Mouse (Mus musculus) liver, embryonic 12.5 days (tissue): ENCODE results near the gene Arhgef11. TPM values are rescaled to one million over a fixed set of nuclear protein-coding genes. Genes with fewer than 3 reads are reported as not detected.

ENCODE experiments used
- ATAC-seq: fragments of 200-750 bp; cut with Nextera tagmentation; 2 replicates; pipeline ENCODE4 v1.8.0; 2017; ENCODE audit warnings: moderate number of reproducible peaks, mild to moderate bottlenecking, moderate library complexity
- H3K27ac ChIP-seq: fragments of 300-500 bp; sonication (generic); 2 replicates; pipeline ENCODE4 v1.5.1; 2016; ENCODE audit warnings: mild to moderate bottlenecking
- H3K27me3 ChIP-seq: fragments of 300-500 bp; sonication (generic); replicated peaks from 2 replicates; pipeline ENCODE4 v1.6.1; 2016; ENCODE audit warnings: mild to moderate bottlenecking, moderate library complexity
- H3K36me3 ChIP-seq: fragments of 300-500 bp; sonication (generic); 2 replicates; pipeline ENCODE4 v1.6.1; 2016; ENCODE audit warnings: mild to moderate bottlenecking, moderate library complexity
- H3K4me1 ChIP-seq: fragments of 300-500 bp; sonication (generic); 2 replicates; pipeline ENCODE4 v1.6.1; 2016
- H3K4me2 ChIP-seq: fragments of 300-500 bp; sonication (generic); 2 replicates; pipeline ENCODE4 v1.6.1; 2016; ENCODE audit warnings: mild to moderate bottlenecking, moderate library complexity
- H3K4me3 ChIP-seq: fragments of 300-500 bp; sonication (generic); 2 replicates; pipeline ENCODE4 v1.5.1; 2016; ENCODE audit warnings: mild to moderate bottlenecking, moderate library complexity
- H3K9ac ChIP-seq: fragments of 300-500 bp; sonication (generic); 2 replicates; pipeline ENCODE4 v1.6.1; 2016; ENCODE audit warnings: mild to moderate bottlenecking, moderate library complexity
- H3K9me3 ChIP-seq: fragments of 300-500 bp; sonication (generic); replicated peaks from 2 replicates; pipeline ENCODE4 v1.6.1; 2016; ENCODE audit warnings: mild to moderate bottlenecking, moderate library complexity
- WGBS: fragments of 180-500 bp; shearing (Covaris S2); methylation state at CpG from one replicate; pipeline ENCODE4 v1.1.7; 2016; ENCODE audit not compliant: insufficient replicate concordance; 5-methylcytosine and 5-hydroxymethylcytosine counted together
- polyA plus RNA-seq: library from polyadenylated mRNA; unstranded; fragments of >200 nt; fragmentation: Nextera tagmentation; extraction: Ambion mirVana; gene quantifications from 2 replicates; pipeline ENCODE4 v1.2.1, GENCODE M21; 2016

Arhgef11 gene
- polyA plus RNA-seq, 1 experiment from 2014 or later = 4.2 TPM

GRCm38 (mm10) chr3:87763683-87764289 lies 146.4 kb downstream of the Arhgef11 start:
- Histone ChIP-seq H3K27me3 (peaks cover 24% of the 10 kb centered on the region), H3K9me3 (no peaks in the 10 kb centered on the region), H3K4me3 (peak overlapping the region; percentile 16; the same call in 1 of the 2 replicates), H3K27ac (peak overlapping the region; percentile 78), H3K4me2 (peak overlapping the region; percentile 47), H3K9ac (no peak overlapping the region), H3K36me3 (peaks cover 4% of the 10 kb centered on the region; the same call in 1 of the 2 replicates), H3K4me1 (peaks cover 67% of the 10 kb centered on the region)
- 17% methylated on average over 13 of the region's 15 CpGs for WGBS
- ATAC-seq = no peak

GRCm38 (mm10) chr3:87764506-87764905 lies 147.1 kb downstream of the Arhgef11 start:
- H3K27ac ChIP-seq = peak overlapping the region; percentile 78
- H3K9me3 ChIP-seq = no peaks in the 10 kb centered on the region
- H3K4me1 ChIP-seq = peaks cover 61% of the 10 kb centered on the region
- H3K4me3 ChIP-seq = no peak overlapping the region
- H3K36me3 ChIP-seq = no peaks in the 10 kb centered on the region
- WGBS = 16% methylated on average over 10 of the region's 10 CpGs
- peaks cover 28% of the 10 kb centered on the region for H3K27me3 ChIP-seq
- ATAC-seq = no peak
- peak overlapping the region; percentile 47 for H3K4me2 ChIP-seq
- H3K9ac ChIP-seq = no peak overlapping the region

- Histone ChIP-seq H3K27ac (peak overlapping the region; percentile 78), H3K9ac (no peak overlapping the region), H3K9me3 (no peaks in the 10 kb centered on the region), H3K4me1 (peaks cover 58% of the 10 kb centered on the region), H3K4me2 (peak overlapping the region; percentile 47), H3K36me3 (no peaks in the 10 kb centered on the region), H3K27me3 (peaks cover 28% of the 10 kb centered on the region), H3K4me3 (no peak overlapping the region)
- WGBS = 12% methylated on average over 10 of the region's 10 CpGs
- ATAC-seq = peak; percentile 52
Measured at GRCm38 (mm10) chr3:87765091-87765490, 147.7 kb downstream of the Arhgef11 start.

- peak overlapping the region; percentile 47 for H3K4me2 ChIP-seq
- WGBS = 39% methylated on average over 5 of the region's 5 CpGs
- no peaks in the 10 kb centered on the region for H3K36me3 ChIP-seq
- peak overlapping the region; percentile 78 for H3K27ac ChIP-seq
- H3K27me3 ChIP-seq = peaks cover 28% of the 10 kb centered on the region
- no peak overlapping the region for H3K9ac ChIP-seq
- no peak overlapping the region for H3K4me3 ChIP-seq
- peaks cover 58% of the 10 kb centered on the region for H3K4me1 ChIP-seq
- ATAC-seq = no peak
- no peaks in the 10 kb centered on the region for H3K9me3 ChIP-seq
Measured at GRCm38 (mm10) chr3:87765631-87766283, 148.4 kb downstream of the Arhgef11 start.

GRCm38 (mm10) chr3:87766284-87766667 lies 148.9 kb downstream of the Arhgef11 start:
- H3K4me2 ChIP-seq = peak overlapping the region; percentile 47
- H3K4me3 ChIP-seq = no peak overlapping the region
- H3K4me1 ChIP-seq = peaks cover 56% of the 10 kb centered on the region
- H3K9ac ChIP-seq = no peak overlapping the region
- ATAC-seq = no peak
- no peaks in the 10 kb centered on the region for H3K9me3 ChIP-seq
- H3K36me3 ChIP-seq = no peaks in the 10 kb centered on the region
- peak overlapping the region; percentile 78 for H3K27ac ChIP-seq
- H3K27me3 ChIP-seq = peaks cover 28% of the 10 kb centered on the region
- WGBS = 62% methylated on average over 3 of the region's 3 CpGs

GRCm38 (mm10) chr3:87767764-87768163 lies 150.4 kb downstream of the Arhgef11 start:
- Histone ChIP-seq H3K9me3 (no peaks in the 10 kb centered on the region), H3K4me2 (peak overlapping the region; percentile 58), H3K27me3 (peaks cover 42% of the 10 kb centered on the region), H3K36me3 (no peaks in the 10 kb centered on the region), H3K4me1 (peaks cover 47% of the 10 kb centered on the region), H3K4me3 (peak overlapping the region; percentile 51), H3K27ac (peak overlapping the region; percentile 61), H3K9ac (no peak overlapping the region)
- no peak for ATAC-seq
- WGBS = 51% methylated on average over 8 of the region's 8 CpGs

- WGBS = 26% methylated on average over 6 of the region's 6 CpGs
- Histone ChIP-seq H3K36me3 (no peaks in the 10 kb centered on the region), H3K9ac (peak overlapping the region; percentile 64), H3K4me2 (peak overlapping the region; percentile 58), H3K27me3 (peaks cover 46% of the 10 kb centered on the region), H3K9me3 (no peaks in the 10 kb centered on the region), H3K4me1 (peaks cover 41% of the 10 kb centered on the region), H3K27ac (0 out of 2 replicates have a peak overlapping the region, but pooled peaks have one; percentile 61), H3K4me3 (peak overlapping the region; percentile 51)
- no peak for ATAC-seq
Measured at GRCm38 (mm10) chr3:87768431-87768830, 151.1 kb downstream of the Arhgef11 start.

- peak overlapping the region; percentile 64 for H3K9ac ChIP-seq
- peak overlapping the region; percentile 58 for H3K4me2 ChIP-seq
- no peak overlapping the region for H3K27ac ChIP-seq
- H3K36me3 ChIP-seq = no peaks in the 10 kb centered on the region
- peak; percentile 52 for ATAC-seq
- under 1% methylated on average over 37 of the region's 37 CpGs for WGBS
- H3K9me3 ChIP-seq = no peaks in the 10 kb centered on the region
- peaks cover 37% of the 10 kb centered on the region for H3K4me1 ChIP-seq
- H3K27me3 ChIP-seq = peaks cover 46% of the 10 kb centered on the region
- H3K4me3 ChIP-seq = peak overlapping the region; percentile 51
Measured at GRCm38 (mm10) chr3:87768844-87769243, 151.5 kb downstream of the Arhgef11 start.

GRCm38 (mm10) chr3:87769506-87769905 lies 152.1 kb downstream of the Arhgef11 start:
- no peak for ATAC-seq
- H3K4me1 ChIP-seq = peaks cover 30% of the 10 kb centered on the region

GRCm38 (mm10) chr3:87770280-87770679 lies 152.9 kb downstream of the Arhgef11 start:
- no peak overlapping the region for H3K9ac ChIP-seq
- no peaks in the 10 kb centered on the region for H3K9me3 ChIP-seq
- H3K36me3 ChIP-seq = no peaks in the 10 kb centered on the region
- WGBS = under 1% methylated on average over 4 of the region's 4 CpGs
- ATAC-seq = no peak
- peaks cover 43% of the 10 kb centered on the region for H3K27me3 ChIP-seq
- H3K4me1 ChIP-seq = peaks cover 24% of the 10 kb centered on the region
- H3K4me2 ChIP-seq = no peak overlapping the region
- no peak overlapping the region for H3K27ac ChIP-seq
- no peak overlapping the region for H3K4me3 ChIP-seq

More at GRCm38 (mm10) chr3:87769506-87769905, 152.1 kb downstream of the Arhgef11 start:
- no peaks in the 10 kb centered on the region for H3K9me3 ChIP-seq
- H3K27ac ChIP-seq = no peak overlapping the region
- H3K9ac ChIP-seq = no peak overlapping the region
- 63% methylated on average over 8 of the region's 8 CpGs for WGBS
- no peak overlapping the region for H3K4me2 ChIP-seq
- H3K4me3 ChIP-seq = no peak overlapping the region
- H3K36me3 ChIP-seq = no peaks in the 10 kb centered on the region
- H3K27me3 ChIP-seq = peaks cover 46% of the 10 kb centered on the region

- Histone ChIP-seq H3K4me1 (peaks cover 18% of the 10 kb centered on the region), H3K9me3 (no peaks in the 10 kb centered on the region), H3K27me3 (peaks cover 41% of the 10 kb centered on the region), H3K36me3 (no peaks in the 10 kb centered on the region), H3K4me2 (no peak overlapping the region), H3K4me3 (no peak overlapping the region), H3K9ac (no peak overlapping the region), H3K27ac (no peak overlapping the region)
- WGBS = 27% methylated on average over 6 of the region's 6 CpGs
- ATAC-seq = peak; percentile 22; the same call in 1 of the 2 replicates
Measured at GRCm38 (mm10) chr3:87771088-87771487, 153.7 kb downstream of the Arhgef11 start.

- no peak overlapping the region for H3K27ac ChIP-seq
- H3K4me1 ChIP-seq = no peaks in the 10 kb centered on the region
- H3K27me3 ChIP-seq = peaks cover 71% of the 10 kb centered on the region
- no peak overlapping the region for H3K4me3 ChIP-seq
- H3K36me3 ChIP-seq = no peaks in the 10 kb centered on the region
- H3K9ac ChIP-seq = no peak overlapping the region
- ATAC-seq = no peak
- no peak overlapping the region for H3K4me2 ChIP-seq
- H3K9me3 ChIP-seq = no peaks in the 10 kb centered on the region
- WGBS = 52% methylated on average over 23 of the region's 23 CpGs
Measured at GRCm38 (mm10) chr3:87778283-87778682, 160.9 kb downstream of the Arhgef11 start.
